Mouse (Mus musculus): Measurements from ENCODE around the gene Abr. TPM values are rescaled to one million over a fixed set of nuclear protein-coding genes. Genes with fewer than 3 reads are reported as not detected.

Gene Abr
- total and polyA plus RNA-seq, 3 experiments = 3.8 to 8.8 TPM; not detected in 1

- Histone ChIP-seq H3K36me3 (ENCODE audit: control insufficient read depth in 1 of 2, insufficient read depth in 2 of 2, low read length in 2 of 2) (no peaks in the 10 kb centered on the region), H3K79me2 (ENCODE audit: control insufficient read depth, insufficient read depth, low read length, poor library complexity) (no peaks in the 10 kb centered on the region), H3K9me3 (replicated peaks; ENCODE audit: insufficient read depth, low read length) (no peaks in the 10 kb centered on the region), H3K4me1 (ENCODE audit: control insufficient read depth in 1 of 2, insufficient read depth in 2 of 2, low read length in 2 of 2) (no peaks in the 10 kb centered on the region), H3K27me3 (ENCODE audit: control insufficient read depth in 1 of 2, insufficient read depth in 2 of 2, low read length in 2 of 2) (no peaks in the 10 kb centered on the region), H3K9ac (ENCODE audit: control insufficient read depth, low read depth, low read length, poor library complexity, severe bottlenecking) (no peak overlapping the region), H3K4me3 (ENCODE audit: control insufficient read depth in 1 of 2, insufficient read depth in 1 of 2, low read depth in 2 of 2, low read length in 2 of 2) (no peak overlapping the region), H3K27ac (ENCODE audit: control insufficient read depth, low read depth, low read length) (no peak overlapping the region)
- TF ChIP-seq RAD21 (IDR thresholded peaks at IDR 0.05; ENCODE audit: low read depth, low read length) (peak; percentile 19; the same call in 1 of the 2 replicates), CTCF (IDR thresholded peaks at IDR 0.05 in 2 of 3, conservative IDR thresholded peaks at IDR 0.05 in 1 of 3; ENCODE audit: control insufficient read depth in 1 of 3, insufficient read depth in 1 of 3, low read depth in 2 of 3, low read length in 3 of 3, poor library complexity in 1 of 3, severe bottlenecking in 1 of 3) (peak in 2 of 3 experiments; percentile 45 to 52; a peak in 4 of 6 replicates), MYC (IDR thresholded peaks at IDR 0.05; ENCODE audit: low read depth, low read length) (no peak), ZC3H11A (IDR thresholded peaks at IDR 0.05; ENCODE audit: low read depth, low read length) (0 out of 2 replicates have a peak, but pooled peaks have one; percentile 4), ZMIZ1 (IDR thresholded peaks at IDR 0.05; ENCODE audit: low read depth, low read length) (no peak), GABPA (IDR thresholded peaks at IDR 0.05; ENCODE audit: low read depth, low read length) (no peak), SMC3 (IDR thresholded peaks at IDR 0.05; ENCODE audit: low read depth, low read length) (peak; percentile 33), MYB (IDR thresholded peaks at IDR 0.05; ENCODE audit: low read depth, low read length) (no peak)
- DNase-seq (ENCODE audit: low read depth, low spot score) = peak; percentile 29
Measured at GRCm38 (mm10) chr11:76429046-76429445, 193.1 kb downstream of the Abr start.

DNA sequence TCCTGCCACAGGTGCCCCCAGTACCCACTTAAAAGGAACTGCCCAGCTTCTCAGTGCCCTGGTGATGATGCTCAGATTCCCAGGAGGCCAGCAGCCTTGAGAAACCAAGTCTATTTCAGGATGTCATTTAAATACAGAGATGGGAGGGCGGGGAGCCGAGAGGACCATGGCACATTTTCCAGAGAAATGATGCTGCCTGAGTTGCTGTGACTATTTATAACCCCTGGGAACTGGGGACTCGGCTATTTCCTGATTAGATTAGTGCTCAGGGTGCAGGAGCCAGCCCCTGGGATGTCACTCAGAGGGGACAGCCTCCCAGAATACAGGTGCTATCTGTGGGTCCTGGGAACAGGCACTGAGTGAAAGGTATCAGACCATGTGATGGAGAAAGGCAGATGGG lies 194.3 kb downstream of the Abr start:
- no peak for DNase-seq (ENCODE audit: low read depth, low spot score)
- H3K4me3 ChIP-seq (ENCODE audit: control insufficient read depth in 1 of 2, insufficient read depth in 1 of 2, low read depth in 2 of 2, low read length in 2 of 2) = no peak overlapping the region
- no peak overlapping the region for H3K9ac ChIP-seq (ENCODE audit: control insufficient read depth, low read depth, low read length, poor library complexity, severe bottlenecking)
- TF ChIP-seq MAX (IDR thresholded peaks at IDR 0.05; ENCODE audit: low read length) = no peak
- no peak for TF ChIP-seq ZMIZ1 (IDR thresholded peaks at IDR 0.05; ENCODE audit: low read depth, low read length)
- TF ChIP-seq UBTF (IDR thresholded peaks at IDR 0.05; ENCODE audit: borderline replicate concordance, insufficient read depth, low read depth, low read length) = no peak
- no peak for TF ChIP-seq NRF1 (IDR thresholded peaks at IDR 0.05; ENCODE audit: insufficient read depth, low read depth, low read length, poor library complexity, severe bottlenecking)
- TF ChIP-seq TCF12 (IDR thresholded peaks at IDR 0.05; ENCODE audit: low read depth, low read length) = no peak
- TF ChIP-seq MAFK (IDR thresholded peaks at IDR 0.05; ENCODE audit: borderline replicate concordance, low read depth, low read length) = no peak
- TF ChIP-seq SMC3 (IDR thresholded peaks at IDR 0.05; ENCODE audit: low read depth, low read length) = no peak
- no peak for TF ChIP-seq MYC (IDR thresholded peaks at IDR 0.05; ENCODE audit: low read depth, low read length)
- TF ChIP-seq ZC3H11A (IDR thresholded peaks at IDR 0.05; ENCODE audit: low read depth, low read length) = no peak
- TF ChIP-seq ELF1 (IDR thresholded peaks at IDR 0.05; ENCODE audit: low read depth, low read length) = no peak
- TF ChIP-seq CTCF (IDR thresholded peaks at IDR 0.05 in 2 of 3, conservative IDR thresholded peaks at IDR 0.05 in 1 of 3; ENCODE audit: control insufficient read depth in 1 of 3, insufficient read depth in 1 of 3, low read depth in 2 of 3, low read length in 3 of 3, poor library complexity in 1 of 3, severe bottlenecking in 1 of 3) = no peak
- TF ChIP-seq KAT2A (conservative IDR thresholded peaks at IDR 0.05; ENCODE audit: low read depth, low read length) = no peak
- H3K36me3 ChIP-seq (ENCODE audit: control insufficient read depth in 1 of 2, insufficient read depth in 2 of 2, low read length in 2 of 2) = no peaks in the 10 kb centered on the region
- H3K79me2 ChIP-seq (ENCODE audit: control insufficient read depth, insufficient read depth, low read length, poor library complexity) = no peaks in the 10 kb centered on the region
- H3K4me1 ChIP-seq (ENCODE audit: control insufficient read depth in 1 of 2, insufficient read depth in 2 of 2, low read length in 2 of 2) = no peaks in the 10 kb centered on the region
- H3K27ac ChIP-seq (ENCODE audit: control insufficient read depth, low read depth, low read length) = no peak overlapping the region
- H3K9me3 ChIP-seq (replicated peaks; ENCODE audit: insufficient read depth, low read length) = no peaks in the 10 kb centered on the region
- no peaks in the 10 kb centered on the region for H3K27me3 ChIP-seq (ENCODE audit: control insufficient read depth in 1 of 2, insufficient read depth in 2 of 2, low read length in 2 of 2)

Data from MEL (cell line).